Mouse (Mus musculus): ENCODE results near the gene Usp43. TPM values are rescaled to one million over a fixed set of nuclear protein-coding genes. Genes with fewer than 3 reads are reported as not detected.

Gene Usp43
- total RNA-seq, 1 experiment: 1.1 TPM

- Histone ChIP-seq H3K4me3 (ENCODE audit: insufficient read depth in 1 of 2, low read depth in 1 of 2, low read length in 2 of 2, poor library complexity in 1 of 2, severe bottlenecking in 1 of 2) (peak within 1 kb of the TSS; percentile 82 to 86), H3K9me3 (ENCODE audit: control insufficient read depth, insufficient read depth, low read depth, low read length) (no peaks in the 10 kb centered on the region), H3K36me3 (ENCODE audit: control insufficient read depth, insufficient read depth, low read length, poor library complexity, severe bottlenecking) (peaks cover 4% of the 10 kb centered on the region; the same call in 1 of the 2 replicates), H3K4me1 (ENCODE audit: control insufficient read depth in 2 of 2, insufficient read depth in 2 of 2, low read length in 2 of 2, poor library complexity in 1 of 2) (0 out of 4 replicates have a peak, but pooled peaks cover 2% of the 10 kb centered on the region in 2 experiments), H3K27ac (ENCODE audit: insufficient read depth, low read depth, low read length, poor library complexity, severe bottlenecking) (no peak within 1 kb of the TSS), H3K9ac (ENCODE audit: insufficient read depth, low read depth, low read length, poor library complexity, severe bottlenecking) (peak within 1 kb of the TSS; percentile 83)
- in situ Hi-C loops (cut with MboI; ENCODE audit: low sequenced_read_pairs in 2 of 2, unreplicated experiment in 2 of 2): no loop called here
- no peak for TF ChIP-seq CHD2 (IDR thresholded peaks at IDR 0.05; ENCODE audit: low read depth, low read length)
- TF ChIP-seq HCFC1 (IDR thresholded peaks at IDR 0.05; ENCODE audit: borderline replicate concordance, insufficient read depth, low read length): no peak
- TF ChIP-seq ZC3H11A (IDR thresholded peaks at IDR 0.05; ENCODE audit: borderline replicate concordance, low read depth, low read length): no peak
- no peak for TF ChIP-seq MAFK (IDR thresholded peaks at IDR 0.05; ENCODE audit: insufficient read depth, low read depth, low read length)
- TF ChIP-seq ZNF384 (IDR thresholded peaks at IDR 0.05; ENCODE audit: low read depth, low read length): no peak
- peak; percentile 81 for DNase-seq (ENCODE audit: low read depth, low spot score)
These were observed 43.4 kb upstream of the Usp43 start, which contains the start of gene Cfap52 for GRCm38 (mm10) chr11:67965242-67965883. Gene Cfap52 (minus strand): TSS chr11:67965651.

- Histone ChIP-seq H3K27ac (ENCODE audit: insufficient read depth, low read depth, low read length, poor library complexity, severe bottlenecking) (no peak overlapping the region), H3K9me3 (ENCODE audit: control insufficient read depth, insufficient read depth, low read depth, low read length) (no peaks in the 10 kb centered on the region), H3K36me3 (ENCODE audit: control insufficient read depth, insufficient read depth, low read length, poor library complexity, severe bottlenecking) (no peaks in the 10 kb centered on the region), H3K9ac (ENCODE audit: insufficient read depth, low read depth, low read length, poor library complexity, severe bottlenecking) (no peak overlapping the region), H3K4me3 (ENCODE audit: insufficient read depth in 1 of 2, low read depth in 1 of 2, low read length in 2 of 2, poor library complexity in 1 of 2, severe bottlenecking in 1 of 2) (no peak overlapping the region), H3K4me1 (ENCODE audit: control insufficient read depth in 2 of 2, insufficient read depth in 2 of 2, low read length in 2 of 2, poor library complexity in 1 of 2) (0 out of 4 replicates have a peak, but pooled peaks cover 2% of the 10 kb centered on the region in 2 experiments)
- no peak for TF ChIP-seq HCFC1 (IDR thresholded peaks at IDR 0.05; ENCODE audit: borderline replicate concordance, insufficient read depth, low read length)
- TF ChIP-seq MAFK (IDR thresholded peaks at IDR 0.05; ENCODE audit: insufficient read depth, low read depth, low read length): no peak
- TF ChIP-seq ZC3H11A (IDR thresholded peaks at IDR 0.05; ENCODE audit: borderline replicate concordance, low read depth, low read length): no peak
- no peak for TF ChIP-seq CHD2 (IDR thresholded peaks at IDR 0.05; ENCODE audit: low read depth, low read length)
- no peak for TF ChIP-seq ZNF384 (IDR thresholded peaks at IDR 0.05; ENCODE audit: low read depth, low read length)
- peak; percentile 69 for DNase-seq (ENCODE audit: low read depth, low spot score)
- in situ Hi-C loops (cut with MboI; ENCODE audit: low sequenced_read_pairs in 2 of 2, unreplicated experiment in 2 of 2): no loop called here
These were observed 42.2 kb upstream of the Usp43 start for GRCm38 (mm10) chr11:67964110-67964509.

- DNase-seq (ENCODE audit: low read depth, low spot score): no peak
- no peaks in the 10 kb centered on the region for H3K4me1 ChIP-seq (ENCODE audit: control insufficient read depth in 2 of 2, insufficient read depth in 2 of 2, low read length in 2 of 2, poor library complexity in 1 of 2)
- no peaks in the 10 kb centered on the region for H3K9me3 ChIP-seq (ENCODE audit: control insufficient read depth, insufficient read depth, low read depth, low read length)
- no peak overlapping the region for H3K9ac ChIP-seq (ENCODE audit: insufficient read depth, low read depth, low read length, poor library complexity, severe bottlenecking)
- TF ChIP-seq ZNF384 (IDR thresholded peaks at IDR 0.05; ENCODE audit: low read depth, low read length) (peak; percentile 66; the same call in 1 of the 2 replicates), HCFC1 (IDR thresholded peaks at IDR 0.05; ENCODE audit: borderline replicate concordance, insufficient read depth, low read length) (no peak)
- in situ Hi-C loops (cut with MboI; ENCODE audit: low sequenced_read_pairs in 2 of 2, unreplicated experiment in 2 of 2): no loop called here
- H3K36me3 ChIP-seq (ENCODE audit: control insufficient read depth, insufficient read depth, low read length, poor library complexity, severe bottlenecking): no peaks in the 10 kb centered on the region
- H3K27ac ChIP-seq (ENCODE audit: insufficient read depth, low read depth, low read length, poor library complexity, severe bottlenecking): no peak overlapping the region
- no peak overlapping the region for H3K4me3 ChIP-seq (ENCODE audit: insufficient read depth in 1 of 2, low read depth in 1 of 2, low read length in 2 of 2, poor library complexity in 1 of 2, severe bottlenecking in 1 of 2)
These were observed 32.5 kb upstream of the Usp43 start for GRCm38 (mm10) chr11:67954413-67954812.

GRCm38 (mm10) chr11:67953604-67954003 is 31.7 kb upstream of the Usp43 start:
- in situ Hi-C loops (cut with MboI; ENCODE audit: low sequenced_read_pairs in 2 of 2, unreplicated experiment in 2 of 2): no loop called here

GRCm38 (mm10) chr11:67949475-67949874 is 27.5 kb upstream of the Usp43 start:
- no peaks in the 10 kb centered on the region for H3K4me1 ChIP-seq (ENCODE audit: control insufficient read depth in 2 of 2, insufficient read depth in 2 of 2, low read length in 2 of 2, poor library complexity in 1 of 2)
- no peak overlapping the region for H3K27ac ChIP-seq (ENCODE audit: insufficient read depth, low read depth, low read length, poor library complexity, severe bottlenecking)
- TF ChIP-seq CHD2 (IDR thresholded peaks at IDR 0.05; ENCODE audit: low read depth, low read length): no peak
- no peak for DNase-seq (ENCODE audit: low read depth, low spot score)
- no peak overlapping the region for H3K4me3 ChIP-seq (ENCODE audit: insufficient read depth in 1 of 2, low read depth in 1 of 2, low read length in 2 of 2, poor library complexity in 1 of 2, severe bottlenecking in 1 of 2)
- in situ Hi-C loops (cut with MboI; ENCODE audit: low sequenced_read_pairs in 2 of 2, unreplicated experiment in 2 of 2): no loop called here
- no peak overlapping the region for H3K9ac ChIP-seq (ENCODE audit: insufficient read depth, low read depth, low read length, poor library complexity, severe bottlenecking)
- H3K36me3 ChIP-seq (ENCODE audit: control insufficient read depth, insufficient read depth, low read length, poor library complexity, severe bottlenecking): no peaks in the 10 kb centered on the region
- no peaks in the 10 kb centered on the region for H3K9me3 ChIP-seq (ENCODE audit: control insufficient read depth, insufficient read depth, low read depth, low read length)

More at GRCm38 (mm10) chr11:67953604-67954003, 31.7 kb upstream of the Usp43 start:
- DNase-seq (ENCODE audit: low read depth, low spot score): no peak
- Histone ChIP-seq H3K9me3 (ENCODE audit: control insufficient read depth, insufficient read depth, low read depth, low read length) (no peaks in the 10 kb centered on the region), H3K36me3 (ENCODE audit: control insufficient read depth, insufficient read depth, low read length, poor library complexity, severe bottlenecking) (no peaks in the 10 kb centered on the region), H3K9ac (ENCODE audit: insufficient read depth, low read depth, low read length, poor library complexity, severe bottlenecking) (no peak overlapping the region), H3K4me3 (ENCODE audit: insufficient read depth in 1 of 2, low read depth in 1 of 2, low read length in 2 of 2, poor library complexity in 1 of 2, severe bottlenecking in 1 of 2) (no peak overlapping the region), H3K27ac (ENCODE audit: insufficient read depth, low read depth, low read length, poor library complexity, severe bottlenecking) (no peak overlapping the region), H3K4me1 (ENCODE audit: control insufficient read depth in 2 of 2, insufficient read depth in 2 of 2, low read length in 2 of 2, poor library complexity in 1 of 2) (no peaks in the 10 kb centered on the region)
- TF ChIP-seq HCFC1 (IDR thresholded peaks at IDR 0.05; ENCODE audit: borderline replicate concordance, insufficient read depth, low read length) (no peak), ZC3H11A (IDR thresholded peaks at IDR 0.05; ENCODE audit: borderline replicate concordance, low read depth, low read length) (no peak), CHD2 (IDR thresholded peaks at IDR 0.05; ENCODE audit: low read depth, low read length) (no peak)

Measured in ES-E14 (cell line).